Mouse (Mus musculus): Measurements from ENCODE around the gene Lsm14a.
A peak's percentile ranks its signal among the peaks of the same experiment; 100 is the strongest.

Lsm14a gene

GRCm38 (mm10) chr7:34309186-34309764 lies 83.8 kb downstream of the Lsm14a start:
- DNase-seq, result no peak

GRCm38 (mm10) chr7:34308586-34308985 lies 84.5 kb downstream of the Lsm14a start:
- DNase-seq, result no peak

DNA sequence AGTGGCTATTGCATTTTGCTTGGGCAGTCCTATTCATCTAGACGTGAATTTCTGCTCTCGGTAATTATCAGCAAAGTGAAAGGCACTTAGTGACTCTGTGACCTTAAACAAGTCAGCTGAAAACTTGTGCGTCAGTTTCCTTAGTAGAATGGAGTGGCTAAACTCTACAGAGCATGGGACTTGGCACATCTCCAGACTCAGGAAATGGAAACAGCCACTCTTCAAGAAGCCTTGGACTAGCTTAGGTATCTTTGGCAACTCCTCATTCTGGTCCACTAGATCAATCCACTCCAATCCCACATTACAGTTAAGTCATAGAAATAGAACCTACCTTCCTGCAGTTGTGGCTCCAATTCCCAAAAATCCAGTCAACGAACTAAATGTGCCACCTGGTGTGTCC lies 87.7 kb downstream of the Lsm14a start:
- peak; percentile 27 to 52 for DNase-seq

DNA sequence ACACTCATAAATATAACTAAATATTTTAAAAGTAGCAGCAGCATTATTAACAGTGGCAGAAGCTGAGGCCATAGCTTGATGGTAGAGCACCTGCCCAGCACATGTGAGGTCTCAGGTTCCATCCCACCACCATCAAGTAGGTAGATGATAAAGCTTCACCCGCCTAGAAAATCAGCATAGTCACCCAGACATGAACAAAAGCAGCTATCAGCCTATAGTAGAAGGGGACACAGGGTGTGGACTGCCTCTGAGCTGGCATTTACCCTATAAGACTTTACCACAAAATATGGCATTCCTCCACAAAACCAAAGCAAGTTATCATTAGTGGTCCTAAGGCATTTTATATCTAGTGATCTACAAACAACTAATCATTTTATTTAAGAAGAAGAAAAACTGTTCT lies 90.5 kb downstream of the Lsm14a start:
- no peak for DNase-seq

DNA sequence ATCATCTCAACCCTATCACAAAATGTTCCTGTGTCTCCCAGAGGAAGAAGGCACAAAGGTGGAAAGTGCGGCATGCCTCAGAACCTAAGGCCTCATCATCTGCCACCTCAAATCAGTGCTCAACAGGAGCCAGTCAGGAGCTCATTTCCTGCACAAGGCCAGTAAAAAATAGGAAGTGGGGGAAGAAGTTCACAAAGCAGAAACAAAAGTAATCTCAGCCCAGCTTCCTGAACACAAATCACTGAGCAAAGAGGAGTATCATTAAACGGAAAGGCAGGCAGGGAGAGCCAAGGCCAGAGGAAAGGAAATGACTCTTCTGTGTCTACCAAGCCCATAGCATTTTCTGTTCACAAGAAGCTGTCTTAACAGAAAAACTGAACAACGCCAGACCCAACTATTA lies 91.2 kb downstream of the Lsm14a start:
- DNase-seq, result peak in 1 of 2 experiments; percentile 27

- no peak for DNase-seq
Measured at GRCm38 (mm10) chr7:34298818-34299217, 94.3 kb downstream of the Lsm14a start.

- no peak for DNase-seq
Measured at GRCm38 (mm10) chr7:34296124-34296523, 97.0 kb downstream of the Lsm14a start.

Measured in kidney, postnatal 4 days (tissue).